Mouse (Mus musculus): Measurements from ENCODE around the gene Ube2e3. TPM values are rescaled to one million over a fixed set of nuclear protein-coding genes. Genes with fewer than 3 reads are reported as not detected.

The Ube2e3 gene
- polyA plus RNA-seq (2015; fragmentation: Nextera tagmentation; extraction: Ambion mirVana), result 123 TPM in 2 replicates

DNA sequence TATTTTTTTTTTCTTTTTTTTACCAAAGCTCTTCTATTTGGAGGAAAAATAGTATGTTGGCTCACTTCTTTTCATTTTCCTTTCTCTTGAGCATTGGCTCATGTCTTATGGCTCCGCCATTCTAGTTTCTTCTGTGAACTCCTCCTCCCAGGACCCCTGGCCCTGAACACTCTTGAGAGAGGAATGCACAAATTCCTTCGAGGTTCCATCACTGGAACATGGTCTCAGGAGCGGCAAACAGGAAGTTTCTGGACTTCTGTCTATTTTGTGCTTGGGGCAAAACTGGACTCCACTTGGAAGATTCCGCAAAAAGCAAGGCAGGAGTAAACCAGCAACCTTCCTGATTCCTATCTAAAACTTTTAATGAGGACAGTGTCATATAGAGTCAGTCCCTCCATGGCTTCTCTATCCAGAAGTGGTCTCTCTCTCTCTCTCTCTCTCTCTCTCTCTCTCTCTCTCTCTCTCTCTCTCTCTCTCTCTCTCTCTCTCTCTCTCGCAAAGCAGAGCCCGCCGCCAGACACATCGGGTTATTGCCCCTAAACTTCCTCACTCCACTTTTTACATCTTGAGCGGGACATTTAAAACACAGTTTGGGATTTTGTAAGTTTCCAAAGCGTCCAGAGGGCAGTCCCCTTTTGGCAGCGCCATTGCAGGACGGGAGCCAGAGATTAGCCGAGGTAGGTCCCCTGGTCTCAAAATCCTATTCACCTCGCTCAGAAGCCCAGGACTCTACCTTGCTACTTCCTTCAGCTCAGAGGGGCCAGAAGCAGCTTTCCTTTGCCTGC is at the start of gene Ube2e3:
Ube2e3 (plus strand) TSS at position 399 of the 785 bp plus-strand sequence.

